Mouse (Mus musculus) heart, embryonic 12.5 days (tissue): ENCODE results near the gene Gmnn. TPM values are rescaled to one million over a fixed set of nuclear protein-coding genes. Genes with fewer than 3 reads are reported as not detected.

Source experiments
- ATAC-seq: fragments of 200-750 bp; cut with Nextera tagmentation; 2 replicates; pipeline ENCODE4 v1.8.0; 2017; ENCODE audit warnings: moderate TSS enrichment, moderate library complexity; ENCODE audit not compliant: insufficient number of reproducible peaks, low FRiP score
- H3K27ac ChIP-seq: fragments of 300-500 bp; sonication (generic); 2 replicates; pipeline ENCODE4 v1.5.1; 2016; ENCODE audit warnings: mild to moderate bottlenecking, moderate library complexity; ENCODE audit not compliant: poor library complexity, severe bottlenecking
- H3K27me3 ChIP-seq: fragments of 300-500 bp; sonication (generic); replicated peaks from 2 replicates; pipeline ENCODE4 v1.6.1; 2016; ENCODE audit warnings: mild to moderate bottlenecking, moderate library complexity
- H3K36me3 ChIP-seq: fragments of 300-500 bp; sonication (generic); 2 replicates; pipeline ENCODE4 v1.6.1; 2016; ENCODE audit warnings: mild to moderate bottlenecking, moderate library complexity
- H3K4me1 ChIP-seq: fragments of 300-500 bp; sonication (generic); replicated peaks from 2 replicates; pipeline ENCODE4 v1.6.1; 2016; ENCODE audit warnings: mild to moderate bottlenecking
- H3K4me2 ChIP-seq: fragments of 300-500 bp; sonication (generic); 2 replicates; pipeline ENCODE4 v1.6.1; 2016; ENCODE audit warnings: mild to moderate bottlenecking, moderate library complexity
- H3K4me3 ChIP-seq: fragments of 300-500 bp; sonication (generic); 2 replicates; pipeline ENCODE4 v1.5.1; 2016; ENCODE audit warnings: mild to moderate bottlenecking
- H3K9ac ChIP-seq: fragments of 300-500 bp; sonication (generic); 2 replicates; pipeline ENCODE4 v1.6.1; 2016; ENCODE audit warnings: mild to moderate bottlenecking, moderate library complexity
- H3K9me3 ChIP-seq: fragments of 300-500 bp; sonication (generic); replicated peaks from 2 replicates; pipeline ENCODE4 v1.6.1; 2016; ENCODE audit warnings: mild to moderate bottlenecking, moderate library complexity
- WGBS: fragments of 180-500 bp; shearing (Covaris S2); methylation state at CpG from one replicate; pipeline ENCODE4 v1.1.7; 2016; 5-methylcytosine and 5-hydroxymethylcytosine counted together
- polyA plus RNA-seq: library from polyadenylated mRNA; unstranded; fragments of >200 nt; fragmentation: Nextera tagmentation; extraction: Ambion mirVana; gene quantifications from 2 replicates; pipeline ENCODE4 v1.2.1, GENCODE M21; 2016

Gmnn gene
- polyA plus RNA-seq, 1 experiment from 2014 or later: 114 TPM

- Histone ChIP-seq H3K9me3 (no peaks in the 10 kb centered on the region), H3K27me3 (no peaks in the 10 kb centered on the region), H3K9ac (no peak overlapping the region), H3K4me1 (no peaks in the 10 kb centered on the region), H3K36me3 (peaks cover 31% of the 10 kb centered on the region; the same call in 1 of the 2 replicates), H3K4me3 (no peak overlapping the region), H3K4me2 (no peak overlapping the region), H3K27ac (no peak overlapping the region)
- no peak for ATAC-seq
- 59% methylated on average over 4 of the region's 4 CpGs for WGBS
Measured at GRCm38 (mm10) chr13:24724395-24724759, 37.3 kb downstream of the Gmnn start.

DNA sequence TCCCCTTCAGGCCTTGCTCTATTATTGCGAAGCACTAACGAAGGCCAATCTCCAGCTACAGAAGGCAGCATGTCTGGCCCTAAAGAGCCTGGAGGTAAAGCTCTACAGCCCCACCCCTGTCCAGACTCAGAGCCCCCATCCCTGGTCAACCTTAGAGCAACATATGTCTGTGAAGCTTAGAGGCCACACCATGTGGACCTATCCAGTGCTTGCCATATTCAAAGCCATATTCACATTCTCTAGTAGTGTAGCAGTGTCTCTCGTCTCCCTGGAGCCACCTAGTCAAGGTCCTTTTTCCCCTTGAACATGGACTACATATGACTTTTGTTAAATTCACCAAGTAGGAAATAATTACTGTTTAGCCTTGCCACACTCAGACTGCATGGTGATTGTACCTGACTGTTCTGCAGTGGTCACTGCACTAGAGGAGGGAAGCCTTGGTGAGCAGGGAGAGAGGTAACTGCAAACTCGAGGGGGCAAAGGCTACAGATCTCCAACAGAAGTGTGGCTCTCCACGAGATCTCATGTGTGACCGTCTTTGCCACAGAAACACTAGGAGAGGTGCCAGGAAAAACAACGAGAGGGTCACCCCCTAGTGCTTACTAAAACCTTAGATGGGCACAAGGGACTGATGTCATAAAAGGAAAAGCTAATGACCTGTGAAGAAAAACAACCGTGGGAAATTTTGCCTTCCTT is 37.9 kb downstream of the Gmnn start:
- Histone ChIP-seq H3K9me3 (no peaks in the 10 kb centered on the region), H3K36me3 (peaks cover 34% of the 10 kb centered on the region), H3K4me3 (no peak overlapping the region), H3K27ac (no peak overlapping the region), H3K4me2 (no peak overlapping the region), H3K4me1 (no peaks in the 10 kb centered on the region), H3K27me3 (no peaks in the 10 kb centered on the region), H3K9ac (no peak overlapping the region)
- ATAC-seq: no peak
- WGBS: 54% methylated on average over 8 of the region's 8 CpGs

DNA sequence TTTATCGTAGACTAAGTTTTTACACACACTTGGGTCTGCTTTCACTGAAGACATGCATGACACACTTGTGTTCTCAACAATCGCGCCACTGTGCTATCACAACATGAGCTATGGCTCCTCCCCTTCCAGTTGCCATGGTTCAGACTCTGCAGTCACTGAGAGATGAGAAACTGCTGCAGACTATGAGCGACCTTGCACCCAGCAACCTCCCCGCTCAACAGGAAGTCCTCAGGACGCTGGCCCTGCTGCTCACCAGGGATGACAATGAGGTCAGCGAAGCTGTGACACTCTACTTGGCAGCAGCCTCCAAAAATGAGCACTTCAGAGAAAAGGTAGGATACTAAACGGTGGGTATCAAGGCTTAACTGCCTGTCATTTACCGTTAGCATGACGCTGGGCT is 40.2 kb downstream of the Gmnn start:
- Histone ChIP-seq H3K4me3 (no peak overlapping the region), H3K4me1 (0 out of 2 replicates have a peak, but pooled peaks cover 3% of the 10 kb centered on the region), H3K27ac (no peak overlapping the region), H3K4me2 (no peak overlapping the region), H3K27me3 (no peaks in the 10 kb centered on the region), H3K9ac (no peak overlapping the region), H3K9me3 (no peaks in the 10 kb centered on the region), H3K36me3 (peaks cover 45% of the 10 kb centered on the region)
- ATAC-seq: no peak
- WGBS: 67% methylated on average over 10 of the region's 10 CpGs

DNA sequence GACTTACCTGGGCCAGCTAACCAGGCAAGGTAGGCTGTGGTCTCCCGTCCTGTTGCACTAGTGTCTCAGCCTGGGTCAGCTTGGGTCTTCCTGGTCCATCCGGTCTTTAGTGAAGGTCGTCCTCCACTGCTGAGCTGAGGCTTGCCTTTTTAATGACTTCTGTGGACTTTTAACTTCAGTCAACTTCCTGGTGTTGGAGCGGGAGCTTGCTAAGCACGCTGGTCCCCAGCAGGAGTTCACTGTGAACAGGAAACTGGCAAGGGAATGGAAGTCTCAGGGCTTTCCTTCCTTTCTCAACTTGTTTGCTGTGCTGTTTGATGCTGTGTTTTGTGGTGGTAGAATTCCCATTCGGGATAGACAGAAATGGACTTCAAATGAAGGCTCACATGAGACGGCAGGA is 44.0 kb downstream of the Gmnn start:
- H3K36me3 ChIP-seq: peaks cover 36% of the 10 kb centered on the region
- ATAC-seq: no peak
- H3K9me3 ChIP-seq: no peaks in the 10 kb centered on the region
- H3K4me2 ChIP-seq: no peak overlapping the region
- peaks cover 19% of the 10 kb centered on the region for H3K4me1 ChIP-seq
- WGBS: 65% methylated on average over 7 of the region's 7 CpGs
- no peak overlapping the region for H3K27ac ChIP-seq
- no peak overlapping the region for H3K9ac ChIP-seq
- H3K4me3 ChIP-seq: no peak overlapping the region
- peaks cover 7% of the 10 kb centered on the region; the same call in 1 of the 2 replicates for H3K27me3 ChIP-seq

DNA sequence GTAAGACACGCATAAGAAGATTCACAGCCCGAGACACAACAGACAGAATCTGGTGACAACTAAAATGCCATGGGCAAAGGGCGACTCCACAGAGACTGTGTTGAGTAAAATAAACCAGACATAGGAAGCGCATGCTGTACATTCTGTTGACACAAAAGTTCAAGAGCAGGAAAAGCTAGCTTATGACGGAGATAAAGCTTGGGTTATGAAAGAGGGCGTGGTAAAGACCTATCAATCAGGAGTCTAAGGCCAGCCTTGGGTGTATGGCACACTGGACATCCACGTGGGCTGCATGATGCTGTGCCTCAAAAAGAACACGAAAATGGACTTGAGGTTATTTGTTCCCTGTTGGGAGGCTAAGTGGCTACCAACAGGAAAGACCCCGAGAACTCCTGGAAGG is 45.3 kb downstream of the Gmnn start:
- WGBS: 59% methylated on average over 9 of the region's 9 CpGs
- Histone ChIP-seq H3K4me1 (peaks cover 24% of the 10 kb centered on the region), H3K4me2 (no peak overlapping the region), H3K27ac (no peak overlapping the region), H3K9me3 (no peaks in the 10 kb centered on the region), H3K4me3 (no peak overlapping the region), H3K36me3 (peaks cover 30% of the 10 kb centered on the region), H3K9ac (no peak overlapping the region), H3K27me3 (peaks cover 7% of the 10 kb centered on the region; the same call in 1 of the 2 replicates)
- no peak for ATAC-seq

DNA sequence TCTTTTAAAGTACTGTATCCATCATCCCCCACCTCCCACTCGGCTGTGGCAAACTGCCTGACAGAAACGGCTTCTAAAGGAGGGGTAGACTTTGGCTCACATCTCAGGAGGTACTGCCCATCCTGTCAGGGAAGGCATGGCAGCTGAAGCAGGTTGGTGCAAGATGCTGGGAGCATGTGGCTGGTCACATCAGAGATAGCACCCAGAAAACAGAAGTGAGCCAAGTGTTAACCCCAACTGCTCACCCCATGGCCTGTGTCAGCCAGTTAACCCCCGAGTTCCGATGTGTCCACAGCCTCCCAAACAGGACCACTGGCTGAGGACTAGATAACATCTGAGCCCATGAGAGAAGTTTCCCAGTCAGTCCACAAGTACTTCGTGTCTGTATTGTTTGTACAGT is 46.1 kb downstream of the Gmnn start:
- H3K9me3 ChIP-seq: no peaks in the 10 kb centered on the region
- H3K27ac ChIP-seq: no peak overlapping the region
- no peak for ATAC-seq
- no peak overlapping the region for H3K4me3 ChIP-seq
- H3K4me2 ChIP-seq: no peak overlapping the region
- H3K27me3 ChIP-seq: peaks cover 7% of the 10 kb centered on the region; the same call in 1 of the 2 replicates
- 66% methylated on average over 5 of the region's 5 CpGs for WGBS
- H3K4me1 ChIP-seq: peaks cover 24% of the 10 kb centered on the region
- H3K9ac ChIP-seq: no peak overlapping the region
- peaks cover 29% of the 10 kb centered on the region for H3K36me3 ChIP-seq

- 78% methylated on average over 9 of the region's 9 CpGs for WGBS
- ATAC-seq: no peak
- Histone ChIP-seq H3K36me3 (peaks cover 29% of the 10 kb centered on the region), H3K4me1 (peaks cover 24% of the 10 kb centered on the region), H3K4me3 (no peak overlapping the region), H3K27me3 (peaks cover 7% of the 10 kb centered on the region; the same call in 1 of the 2 replicates), H3K27ac (no peak overlapping the region), H3K9ac (no peak overlapping the region), H3K9me3 (no peaks in the 10 kb centered on the region), H3K4me2 (no peak overlapping the region)
Measured at GRCm38 (mm10) chr13:24714360-24714885, 47.3 kb downstream of the Gmnn start.

GRCm38 (mm10) chr13:24713434-24714000 is 48.2 kb downstream of the Gmnn start:
- peak overlapping the region; percentile 56 for H3K4me2 ChIP-seq
- no peak overlapping the region for H3K9ac ChIP-seq
- peaks cover 22% of the 10 kb centered on the region for H3K36me3 ChIP-seq
- no peak overlapping the region for H3K27ac ChIP-seq
- peak; percentile 76 for ATAC-seq
- 10% methylated on average over 16 of the region's 16 CpGs for WGBS
- H3K4me1 ChIP-seq: peaks cover 24% of the 10 kb centered on the region
- no peaks in the 10 kb centered on the region for H3K9me3 ChIP-seq
- H3K27me3 ChIP-seq: peaks cover 7% of the 10 kb centered on the region; the same call in 1 of the 2 replicates
- H3K4me3 ChIP-seq: 0 out of 2 replicates have a peak overlapping the region, but pooled peaks have one; percentile 9

- Histone ChIP-seq H3K36me3 (peaks cover 13% of the 10 kb centered on the region), H3K9me3 (no peaks in the 10 kb centered on the region), H3K27ac (no peak overlapping the region), H3K9ac (no peak overlapping the region), H3K4me3 (no peak overlapping the region), H3K27me3 (peaks cover 7% of the 10 kb centered on the region; the same call in 1 of the 2 replicates), H3K4me2 (no peak overlapping the region), H3K4me1 (peaks cover 24% of the 10 kb centered on the region)
- ATAC-seq: no peak
- 50% methylated on average over 7 of the region's 7 CpGs for WGBS
Measured at GRCm38 (mm10) chr13:24712581-24713130, 49.1 kb downstream of the Gmnn start.

DNA sequence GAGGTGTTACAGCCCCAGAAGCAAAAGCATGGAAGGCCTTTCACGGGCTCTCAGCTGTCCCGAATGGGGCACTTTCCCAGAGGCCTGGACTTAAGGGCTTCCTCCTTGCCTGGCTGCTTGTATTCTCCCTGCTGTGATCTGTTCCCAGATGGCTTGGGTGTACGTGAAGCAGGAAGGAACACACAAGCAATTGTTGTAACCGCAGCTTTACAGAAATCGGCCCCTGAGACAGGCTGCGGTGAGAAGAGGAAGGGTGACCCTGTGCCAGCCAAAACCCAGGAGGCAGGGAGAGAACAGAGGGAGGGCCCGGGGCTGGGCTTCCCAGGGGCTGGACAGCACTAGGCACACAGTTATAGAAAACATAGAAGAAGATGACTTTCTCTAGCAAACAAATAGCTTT is 50.8 kb downstream of the Gmnn start:
- 63% methylated on average over 7 of the region's 7 CpGs for WGBS
- Histone ChIP-seq H3K9me3 (no peaks in the 10 kb centered on the region), H3K9ac (no peak overlapping the region), H3K27me3 (peaks cover 7% of the 10 kb centered on the region; the same call in 1 of the 2 replicates), H3K4me2 (no peak overlapping the region), H3K4me1 (peaks cover 17% of the 10 kb centered on the region), H3K27ac (no peak overlapping the region), H3K36me3 (peaks cover 9% of the 10 kb centered on the region; the same call in 1 of the 2 replicates), H3K4me3 (no peak overlapping the region)
- ATAC-seq: no peak

DNA sequence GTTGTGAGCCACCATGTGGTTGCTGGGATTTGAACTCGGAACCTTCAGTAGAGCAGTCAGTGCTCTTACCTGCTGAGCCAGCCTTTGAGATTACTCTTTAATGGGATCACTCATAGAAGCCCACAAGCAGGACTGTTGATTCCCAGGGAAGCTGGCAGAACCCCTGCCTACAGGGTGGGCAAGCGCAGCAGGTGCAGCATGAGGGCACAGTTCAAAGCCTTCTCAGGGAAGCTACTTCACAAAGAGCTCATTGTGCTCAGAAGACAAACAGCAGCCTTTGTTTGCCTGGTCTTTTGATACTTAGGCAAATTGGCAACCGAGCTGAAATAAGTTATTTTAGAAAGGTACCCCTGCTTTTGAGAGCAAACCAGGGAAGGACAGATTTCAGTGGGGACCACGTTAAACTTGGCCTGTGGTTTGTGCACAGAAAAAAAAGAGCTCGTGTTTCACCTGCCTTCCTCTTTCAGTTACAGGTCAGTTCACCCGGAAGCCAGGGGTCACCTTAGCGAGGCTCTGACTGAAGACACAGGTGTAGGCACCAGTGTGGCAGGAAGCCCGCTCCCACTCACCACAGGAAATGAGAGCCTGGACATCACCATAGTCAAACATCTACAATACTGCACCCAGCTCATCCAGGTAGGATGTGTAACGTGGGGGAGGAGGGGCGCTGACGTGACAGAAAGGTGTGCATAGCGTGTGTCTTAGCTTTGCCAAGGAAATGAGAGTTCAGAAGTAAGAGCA is 51.9 kb downstream of the Gmnn start:
- H3K36me3 ChIP-seq: peaks cover 2% of the 10 kb centered on the region
- H3K4me3 ChIP-seq: no peak overlapping the region
- no peak overlapping the region for H3K9ac ChIP-seq
- H3K4me1 ChIP-seq: peaks cover 17% of the 10 kb centered on the region
- WGBS: 80% methylated on average over 12 of the region's 12 CpGs
- ATAC-seq: no peak
- no peak overlapping the region for H3K27ac ChIP-seq
- H3K4me2 ChIP-seq: no peak overlapping the region
- H3K9me3 ChIP-seq: no peaks in the 10 kb centered on the region
- no peaks in the 10 kb centered on the region for H3K27me3 ChIP-seq
